Mouse (Mus musculus) embryonic facial prominence, embryonic 13.5 days (tissue): ENCODE results near the gene Cenph. TPM values are rescaled to one million over a fixed set of nuclear protein-coding genes. Genes with fewer than 3 reads are reported as not detected.

Source experiments
- ATAC-seq: fragments of 200-750 bp; cut with Nextera tagmentation; 2 replicates; pipeline ENCODE4 v1.8.0; 2017; ENCODE audit warnings: low read depth; ENCODE audit not compliant: insufficient number of reproducible peaks, insufficient read depth, low FRiP score, low TSS enrichment
- H3K27ac ChIP-seq: fragments of 300-500 bp; sonication (generic); 2 replicates; pipeline ENCODE4 v1.5.1; 2015; ENCODE audit warnings: moderate library complexity, mild to moderate bottlenecking, inconsistent platforms
- H3K27me3 ChIP-seq: fragments of 300-500 bp; sonication (generic); 2 replicates; pipeline ENCODE4 v1.6.1; 2015; ENCODE audit warnings: mild to moderate bottlenecking, inconsistent platforms
- H3K36me3 ChIP-seq: fragments of 300-500 bp; sonication (generic); 2 replicates; pipeline ENCODE4 v1.6.1; 2015; ENCODE audit warnings: mild to moderate bottlenecking, inconsistent platforms
- H3K4me1 ChIP-seq: fragments of 300-500 bp; sonication (generic); 2 replicates; pipeline ENCODE4 v1.6.1; 2015; ENCODE audit warnings: inconsistent platforms
- H3K4me2 ChIP-seq: fragments of 300-500 bp; sonication (generic); 2 replicates; pipeline ENCODE4 v1.6.1; 2015; ENCODE audit warnings: moderate library complexity, mild to moderate bottlenecking, inconsistent platforms
- H3K4me3 ChIP-seq: fragments of 300-500 bp; sonication (generic); 2 replicates; pipeline ENCODE4 v1.5.1; 2015; ENCODE audit warnings: mild to moderate bottlenecking, inconsistent platforms
- H3K9ac ChIP-seq: fragments of 300-500 bp; sonication (generic); 2 replicates; pipeline ENCODE4 v1.6.1; 2015; ENCODE audit warnings: mild to moderate bottlenecking, inconsistent platforms
- H3K9me3 ChIP-seq: fragments of 300-500 bp; sonication (generic); 2 replicates; pipeline ENCODE4 v1.6.1; 2016; ENCODE audit warnings: inconsistent platforms
- whole genome bisulfite sequencing: fragments of 180-500 bp; shearing (Covaris S2); methylation state at CpG from one replicate; pipeline ENCODE4 v1.1.7; 2015; ENCODE audit warnings: mixed read lengths; 5-methylcytosine and 5-hydroxymethylcytosine counted together
- polyA plus RNA-seq: library from polyadenylated mRNA; unstranded; fragments of >200 nt; fragmentation: Nextera tagmentation; extraction: Ambion mirVana; gene quantifications from 2 replicates; pipeline ENCODE4 v1.2.1, GENCODE M21; 2015

Cenph gene
- polyA plus RNA-seq, 1 experiment from 2014 or later, result 44.6 TPM

DNA sequence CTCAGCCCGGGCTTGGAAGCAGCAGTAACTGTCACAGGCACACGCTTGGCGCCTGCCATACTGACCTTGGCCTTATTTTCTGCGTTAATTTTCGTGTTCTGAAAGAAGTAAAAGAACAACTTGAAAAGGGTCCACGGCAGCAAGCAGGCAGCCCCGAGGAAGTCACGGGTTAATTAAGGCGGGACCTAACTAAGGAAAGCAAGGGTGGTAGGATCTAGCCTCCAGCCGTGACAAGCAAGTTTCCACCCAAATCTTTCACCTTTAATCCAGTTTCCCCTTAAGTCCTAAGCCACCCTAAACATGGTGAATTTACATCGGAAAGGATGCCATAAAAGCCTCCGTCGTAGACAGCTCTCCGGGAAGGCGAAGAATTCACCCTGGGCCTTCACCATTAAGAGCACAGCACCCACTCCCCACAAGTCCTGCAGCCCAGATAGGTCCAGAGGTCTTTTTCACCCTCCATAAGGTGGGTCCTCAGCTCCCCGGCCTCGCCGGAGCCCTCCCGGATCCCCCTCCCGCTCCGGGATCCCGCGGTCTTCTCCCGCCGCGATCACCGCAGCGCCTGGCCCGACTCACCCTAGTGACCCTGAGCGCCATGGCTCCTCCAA lies 10.2 kb upstream of the Cenph start:
- Histone ChIP-seq H3K36me3 (peaks cover 24% of the 10 kb centered on the region), H3K4me1 (peaks cover 22% of the 10 kb centered on the region), H3K4me3 (peak overlapping the region; percentile 87), H3K4me2 (peak overlapping the region; percentile 84), H3K9me3 (no peaks in the 10 kb centered on the region), H3K27ac (peak overlapping the region; percentile 57; the same call in 1 of the 2 replicates), H3K9ac (peak overlapping the region; percentile 90), H3K27me3 (no peaks in the 10 kb centered on the region)
- peak; percentile 33; the same call in 1 of the 2 replicates for ATAC-seq
- WGBS, result under 1% methylated on average over 30 of the region's 30 CpGs

GRCm38 (mm10) chr13:100777491-100777890 lies 1.8 kb upstream of the Cenph start:
- WGBS, result 81% methylated on average over 3 of the region's 3 CpGs

GRCm38 (mm10) chr13:100776710-100777109 lies 1.0 kb upstream of the Cenph start:
- Histone ChIP-seq H3K27ac (no peak overlapping the region), H3K4me1 (peaks cover 18% of the 10 kb centered on the region), H3K9ac (0 out of 2 replicates have a peak overlapping the region, but pooled peaks have one; percentile 87), H3K4me3 (no peak overlapping the region), H3K4me2 (peak overlapping the region; percentile 97; the same call in 1 of the 2 replicates), H3K9me3 (no peaks in the 10 kb centered on the region), H3K36me3 (peaks cover 25% of the 10 kb centered on the region), H3K27me3 (no peaks in the 10 kb centered on the region)
- WGBS, result 62% methylated on average over 6 of the region's 6 CpGs
- ATAC-seq, result no peak

More at GRCm38 (mm10) chr13:100777491-100777890, 1.8 kb upstream of the Cenph start:
- Histone ChIP-seq H3K27ac (no peak overlapping the region), H3K4me3 (no peak overlapping the region), H3K9me3 (no peaks in the 10 kb centered on the region), H3K9ac (no peak overlapping the region), H3K36me3 (peaks cover 25% of the 10 kb centered on the region), H3K4me2 (no peak overlapping the region), H3K4me1 (peaks cover 18% of the 10 kb centered on the region), H3K27me3 (no peaks in the 10 kb centered on the region)
- ATAC-seq, result no peak

- Histone ChIP-seq H3K4me3 (peak overlapping the region; percentile 91), H3K9ac (peak overlapping the region; percentile 87), H3K4me2 (peak overlapping the region; percentile 97), H3K36me3 (peaks cover 25% of the 10 kb centered on the region), H3K9me3 (no peaks in the 10 kb centered on the region), H3K27ac (0 out of 2 replicates have a peak overlapping the region, but pooled peaks have one; percentile 35), H3K4me1 (peaks cover 18% of the 10 kb centered on the region), H3K27me3 (no peaks in the 10 kb centered on the region)
- 13% methylated on average over 8 of the region's 8 CpGs for WGBS
- ATAC-seq, result no peak
These were observed 339 bp upstream of the Cenph start for GRCm38 (mm10) chr13:100776056-100776419.

GRCm38 (mm10) chr13:100774704-100775103 lies 995 bp downstream of the Cenph start:
- H3K27me3 ChIP-seq, result no peaks in the 10 kb centered on the region
- peak overlapping the region; percentile 97 for H3K4me2 ChIP-seq
- ATAC-seq, result no peak
- peaks cover 29% of the 10 kb centered on the region for H3K36me3 ChIP-seq
- no peaks in the 10 kb centered on the region for H3K9me3 ChIP-seq
- H3K27ac ChIP-seq, result no peak overlapping the region
- H3K4me1 ChIP-seq, result peaks cover 18% of the 10 kb centered on the region
- peak overlapping the region; percentile 87 for H3K9ac ChIP-seq
- peak overlapping the region; percentile 91 for H3K4me3 ChIP-seq

GRCm38 (mm10) chr13:100755329-100755728 lies 20.4 kb downstream of the Cenph start:
- no peak for ATAC-seq
- no peak overlapping the region for H3K27ac ChIP-seq
- peaks cover 14% of the 10 kb centered on the region for H3K36me3 ChIP-seq
- H3K4me3 ChIP-seq, result no peak overlapping the region
- no peaks in the 10 kb centered on the region for H3K27me3 ChIP-seq
- H3K9ac ChIP-seq, result no peak overlapping the region
- no peak overlapping the region for H3K4me2 ChIP-seq
- WGBS, result 86% methylated on average over 2 of the region's 2 CpGs
- H3K9me3 ChIP-seq, result no peaks in the 10 kb centered on the region
- H3K4me1 ChIP-seq, result no peaks in the 10 kb centered on the region

DNA sequence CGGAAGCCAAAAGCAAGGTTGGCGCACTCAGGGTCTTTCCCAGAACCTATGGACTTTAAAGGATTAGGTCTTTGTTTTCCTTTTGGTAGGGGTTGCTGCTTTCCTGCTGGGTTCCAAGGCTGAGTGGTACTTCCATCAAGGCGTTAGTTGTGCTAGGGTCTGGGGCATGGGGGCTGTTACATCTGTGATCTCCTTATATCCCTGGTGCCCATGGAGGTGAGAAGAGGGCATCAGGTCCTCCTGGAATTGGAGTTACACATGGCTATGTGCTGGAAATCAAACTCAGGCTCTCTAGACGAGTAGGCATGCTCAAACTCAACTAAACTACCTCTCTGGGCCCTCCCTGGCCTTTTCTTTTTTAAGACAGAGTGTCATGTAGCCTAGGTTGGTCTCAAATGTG lies 21.5 kb downstream of the Cenph start:
- Histone ChIP-seq H3K27ac (no peak overlapping the region), H3K4me2 (no peak overlapping the region), H3K4me3 (no peak overlapping the region), H3K4me1 (no peaks in the 10 kb centered on the region), H3K9ac (no peak overlapping the region), H3K27me3 (no peaks in the 10 kb centered on the region), H3K36me3 (peaks cover 2% of the 10 kb centered on the region; the same call in 1 of the 2 replicates), H3K9me3 (no peaks in the 10 kb centered on the region)
- 66% methylated on average over 4 of the region's 4 CpGs for WGBS
- ATAC-seq, result no peak

GRCm38 (mm10) chr13:100753011-100753410 lies 22.7 kb downstream of the Cenph start:
- H3K4me1 ChIP-seq, result no peaks in the 10 kb centered on the region
- no peaks in the 10 kb centered on the region for H3K27me3 ChIP-seq
- H3K4me3 ChIP-seq, result no peak overlapping the region
- no peak overlapping the region for H3K9ac ChIP-seq
- no peak overlapping the region for H3K27ac ChIP-seq
- no peaks in the 10 kb centered on the region for H3K9me3 ChIP-seq
- 84% methylated on average over 6 of the region's 6 CpGs for WGBS
- no peak overlapping the region for H3K4me2 ChIP-seq
- ATAC-seq, result no peak
- no peaks in the 10 kb centered on the region for H3K36me3 ChIP-seq

- Histone ChIP-seq H3K4me2 (no peak overlapping the region), H3K9ac (no peak overlapping the region), H3K4me3 (no peak overlapping the region), H3K27me3 (no peaks in the 10 kb centered on the region), H3K4me1 (no peaks in the 10 kb centered on the region), H3K36me3 (no peaks in the 10 kb centered on the region), H3K9me3 (no peaks in the 10 kb centered on the region), H3K27ac (no peak overlapping the region)
- ATAC-seq, result no peak
- 82% methylated on average over 8 of the region's 8 CpGs for WGBS
These were observed 23.2 kb downstream of the Cenph start for GRCm38 (mm10) chr13:100752529-100752928.

DNA sequence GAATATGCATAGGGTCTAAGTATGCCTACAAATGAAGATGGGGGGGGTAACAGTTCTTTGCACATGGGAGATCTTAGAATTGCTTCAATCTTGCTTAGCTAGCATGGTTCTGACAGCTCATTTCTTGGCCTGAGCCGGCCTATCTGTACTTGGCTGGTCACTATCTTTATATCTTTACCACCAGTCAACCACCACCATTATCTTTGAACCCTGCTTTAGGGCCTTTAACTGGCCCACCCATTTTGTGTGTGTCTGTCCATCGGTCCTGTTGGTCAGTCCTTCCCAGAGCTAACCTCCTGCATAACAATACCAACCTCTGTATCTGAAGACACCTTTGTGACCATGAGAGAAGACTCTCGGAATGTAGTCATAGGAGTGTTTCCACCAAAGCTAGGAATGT lies 24.3 kb downstream of the Cenph start:
- Histone ChIP-seq H3K4me2 (no peak overlapping the region), H3K4me3 (no peak overlapping the region), H3K27ac (no peak overlapping the region), H3K4me1 (no peaks in the 10 kb centered on the region), H3K27me3 (no peaks in the 10 kb centered on the region), H3K36me3 (no peaks in the 10 kb centered on the region), H3K9ac (no peak overlapping the region), H3K9me3 (no peaks in the 10 kb centered on the region)
- WGBS, result 88% methylated on average over 3 of the region's 3 CpGs
- ATAC-seq, result no peak

GRCm38 (mm10) chr13:100750799-100751198 lies 24.9 kb downstream of the Cenph start:
- no peaks in the 10 kb centered on the region for H3K36me3 ChIP-seq
- 80% methylated on average over 5 of the region's 5 CpGs for WGBS
- no peak overlapping the region for H3K4me3 ChIP-seq
- ATAC-seq, result no peak
- H3K4me2 ChIP-seq, result no peak overlapping the region
- H3K27ac ChIP-seq, result no peak overlapping the region
- H3K4me1 ChIP-seq, result no peaks in the 10 kb centered on the region
- no peaks in the 10 kb centered on the region for H3K27me3 ChIP-seq
- H3K9ac ChIP-seq, result no peak overlapping the region
- H3K9me3 ChIP-seq, result no peaks in the 10 kb centered on the region

GRCm38 (mm10) chr13:100748638-100749037 lies 27.1 kb downstream of the Cenph start:
- Histone ChIP-seq H3K4me1 (0 out of 2 replicates have a peak, but pooled peaks cover 5% of the 10 kb centered on the region), H3K27ac (no peak overlapping the region), H3K9ac (no peak overlapping the region), H3K4me3 (no peak overlapping the region), H3K4me2 (no peak overlapping the region), H3K27me3 (no peaks in the 10 kb centered on the region), H3K36me3 (no peaks in the 10 kb centered on the region), H3K9me3 (no peaks in the 10 kb centered on the region)
- WGBS, result 49% methylated on average over 8 of the region's 8 CpGs
- ATAC-seq, result no peak
